Mouse (Mus musculus): ENCODE results near the gene Qprt. TPM values are rescaled to one million over a fixed set of nuclear protein-coding genes. Genes with fewer than 3 reads are reported as not detected.

The Qprt gene
- polyA plus RNA-seq, 1 experiment from 2014 or later = 1.4 TPM

DNA sequence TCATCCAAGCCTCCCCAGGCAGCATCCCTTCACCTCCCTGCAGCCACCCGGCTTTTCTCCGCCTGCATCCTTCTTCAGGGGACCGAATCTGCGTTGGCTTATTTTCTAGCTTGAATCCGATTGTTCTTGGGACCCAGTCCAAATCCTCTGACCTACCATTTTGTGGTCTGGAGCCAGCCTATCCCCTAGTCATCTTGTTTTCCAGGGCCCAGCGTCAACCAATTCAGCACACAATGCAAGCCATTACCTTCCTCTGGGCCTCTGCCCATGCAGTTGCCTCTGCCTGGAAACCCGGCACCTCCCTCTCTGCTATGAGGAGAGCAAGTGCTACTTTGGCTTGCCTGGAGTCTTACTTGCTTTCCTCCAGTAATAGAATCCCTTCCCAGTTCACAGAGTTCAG, 16.5 kb downstream of the Qprt start:
- no peak overlapping the region for H3K9ac ChIP-seq (replicated peaks; ENCODE audit: low read depth, low read length)
- H3K4me2 ChIP-seq (replicated peaks; ENCODE audit: low read depth, low read length) = no peak overlapping the region
- 71% methylated on average over 7 of the region's 7 CpGs for WGBS
- H3K27me3 ChIP-seq (ENCODE audit: control insufficient read depth, insufficient read depth, low read length) = no peaks in the 10 kb centered on the region
- H3K9me3 ChIP-seq (ENCODE audit: control insufficient read depth, low read depth, low read length) = no peaks in the 10 kb centered on the region
- no peak for ATAC-seq (ENCODE audit: insufficient number of reproducible peaks, insufficient read depth, low FRiP score, low read depth)
- H3K4me1 ChIP-seq (ENCODE audit: control insufficient read depth, insufficient read depth, low read length) = no peaks in the 10 kb centered on the region
- no peak overlapping the region for H3K4me3 ChIP-seq (ENCODE audit: low read depth, low read length)
- no peak overlapping the region for H3K27ac ChIP-seq (ENCODE audit: low read length)
- no peaks in the 10 kb centered on the region for H3K36me3 ChIP-seq (ENCODE audit: control insufficient read depth, insufficient read depth, low read length)

DNA sequence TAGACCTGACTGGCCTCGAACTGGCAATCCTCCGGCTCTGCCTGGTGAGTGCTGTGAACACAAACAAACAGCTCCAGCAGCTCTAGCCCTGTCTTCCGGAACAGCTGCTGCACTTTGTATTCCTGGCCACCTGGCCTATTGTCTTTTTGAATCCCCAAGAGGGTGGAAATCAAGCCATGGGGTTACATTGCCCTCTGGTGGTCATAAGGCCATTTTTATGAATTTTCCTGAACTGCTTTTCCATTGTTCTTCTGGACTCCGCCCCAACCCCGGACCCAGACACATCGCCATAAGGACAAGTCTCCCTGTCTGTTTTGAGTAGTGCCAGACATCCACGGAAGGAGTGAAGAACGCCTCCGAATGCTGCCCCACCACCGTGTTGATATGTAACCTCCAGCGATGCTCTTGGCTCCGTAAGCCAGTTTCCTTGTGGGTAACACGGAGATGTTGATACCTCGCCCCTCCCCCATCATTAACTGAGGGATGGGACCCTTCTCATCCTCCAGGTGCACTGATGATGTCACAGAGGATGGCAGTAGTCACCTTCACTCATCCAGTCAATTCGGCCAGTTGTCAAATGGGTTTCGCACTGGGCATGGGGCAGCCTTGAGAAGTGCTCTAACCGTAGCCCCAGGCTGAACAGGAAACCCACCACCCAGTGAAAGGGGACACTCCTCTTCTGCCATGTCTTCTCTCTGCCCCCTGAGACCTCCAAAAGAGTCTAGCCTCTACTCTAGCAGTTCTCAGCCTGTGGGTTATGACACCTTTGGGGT, 17.3 kb downstream of the Qprt start:
- H3K4me3 ChIP-seq (ENCODE audit: low read depth, low read length) = peak overlapping the region; percentile 26
- H3K9ac ChIP-seq (replicated peaks; ENCODE audit: low read depth, low read length) = peak overlapping the region; percentile 38; the same call in 1 of the 2 replicates
- no peaks in the 10 kb centered on the region for H3K36me3 ChIP-seq (ENCODE audit: control insufficient read depth, insufficient read depth, low read length)
- H3K9me3 ChIP-seq (ENCODE audit: control insufficient read depth, low read depth, low read length) = no peaks in the 10 kb centered on the region
- no peak overlapping the region for H3K27ac ChIP-seq (ENCODE audit: low read length)
- WGBS = 13% methylated on average over 17 of the region's 17 CpGs
- peak; percentile 88 for ATAC-seq (ENCODE audit: insufficient number of reproducible peaks, insufficient read depth, low FRiP score, low read depth)
- no peaks in the 10 kb centered on the region for H3K4me1 ChIP-seq (ENCODE audit: control insufficient read depth, insufficient read depth, low read length)
- no peaks in the 10 kb centered on the region for H3K27me3 ChIP-seq (ENCODE audit: control insufficient read depth, insufficient read depth, low read length)
- peak overlapping the region; percentile 49 for H3K4me2 ChIP-seq (replicated peaks; ENCODE audit: low read depth, low read length)

DNA sequence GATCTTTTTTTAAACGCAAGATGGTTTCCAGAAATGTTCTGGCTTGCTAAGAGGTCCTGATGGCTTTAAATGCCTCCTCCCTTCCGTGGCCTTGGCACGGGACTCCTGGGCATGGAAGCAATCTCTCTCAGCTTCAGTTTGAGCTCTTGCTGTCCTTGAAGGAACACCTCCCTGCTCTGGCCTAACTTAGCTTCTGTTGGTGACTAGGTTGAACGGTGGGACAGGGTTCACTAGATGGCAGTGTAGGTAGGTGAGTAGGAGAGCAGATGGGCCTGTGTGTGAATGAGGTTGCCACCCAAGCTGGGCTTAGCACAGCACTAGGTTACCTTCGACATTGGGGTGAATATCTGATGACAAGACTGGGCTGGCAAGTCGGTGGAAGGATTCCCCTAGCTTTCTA, 18.1 kb downstream of the Qprt start:
- ATAC-seq (ENCODE audit: insufficient number of reproducible peaks, insufficient read depth, low FRiP score, low read depth) = no peak
- 55% methylated on average over 6 of the region's 6 CpGs for WGBS
- Histone ChIP-seq H3K9me3 (ENCODE audit: control insufficient read depth, low read depth, low read length) (no peaks in the 10 kb centered on the region), H3K4me3 (ENCODE audit: low read depth, low read length) (no peak overlapping the region), H3K9ac (replicated peaks; ENCODE audit: low read depth, low read length) (no peak overlapping the region), H3K27me3 (ENCODE audit: control insufficient read depth, insufficient read depth, low read length) (no peaks in the 10 kb centered on the region), H3K36me3 (ENCODE audit: control insufficient read depth, insufficient read depth, low read length) (no peaks in the 10 kb centered on the region), H3K27ac (ENCODE audit: low read length) (no peak overlapping the region), H3K4me2 (replicated peaks; ENCODE audit: low read depth, low read length) (no peak overlapping the region), H3K4me1 (ENCODE audit: control insufficient read depth, insufficient read depth, low read length) (no peaks in the 10 kb centered on the region)

DNA sequence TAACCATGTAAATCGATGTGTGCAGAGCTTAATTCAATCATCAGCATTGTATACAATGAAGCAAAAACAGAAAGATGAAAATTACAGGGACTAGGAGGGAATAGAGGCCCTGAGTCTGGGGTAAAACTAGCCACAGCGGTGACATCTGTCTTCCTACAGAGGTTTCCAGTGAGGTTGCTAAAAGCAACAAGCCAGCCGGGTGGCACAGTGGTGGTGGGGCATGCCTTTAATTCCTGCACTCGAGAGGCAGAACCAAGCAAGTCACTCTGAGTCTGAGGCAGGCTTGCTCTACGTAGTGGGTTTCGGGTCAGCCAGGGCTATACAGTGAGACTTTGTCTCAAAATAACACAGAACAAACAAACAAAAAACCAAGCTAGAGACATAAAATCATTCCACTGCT, 19.9 kb downstream of the Qprt start:
- H3K36me3 ChIP-seq (ENCODE audit: control insufficient read depth, insufficient read depth, low read length) = no peaks in the 10 kb centered on the region
- no peaks in the 10 kb centered on the region for H3K4me1 ChIP-seq (ENCODE audit: control insufficient read depth, insufficient read depth, low read length)
- WGBS = 71% methylated on average over 6 of the region's 6 CpGs
- no peak overlapping the region for H3K4me3 ChIP-seq (ENCODE audit: low read depth, low read length)
- no peak overlapping the region for H3K4me2 ChIP-seq (replicated peaks; ENCODE audit: low read depth, low read length)
- H3K27ac ChIP-seq (ENCODE audit: low read length) = no peak overlapping the region
- no peak overlapping the region for H3K9ac ChIP-seq (replicated peaks; ENCODE audit: low read depth, low read length)
- no peaks in the 10 kb centered on the region for H3K27me3 ChIP-seq (ENCODE audit: control insufficient read depth, insufficient read depth, low read length)
- ATAC-seq (ENCODE audit: insufficient number of reproducible peaks, insufficient read depth, low FRiP score, low read depth) = no peak
- no peaks in the 10 kb centered on the region for H3K9me3 ChIP-seq (ENCODE audit: control insufficient read depth, low read depth, low read length)

DNA sequence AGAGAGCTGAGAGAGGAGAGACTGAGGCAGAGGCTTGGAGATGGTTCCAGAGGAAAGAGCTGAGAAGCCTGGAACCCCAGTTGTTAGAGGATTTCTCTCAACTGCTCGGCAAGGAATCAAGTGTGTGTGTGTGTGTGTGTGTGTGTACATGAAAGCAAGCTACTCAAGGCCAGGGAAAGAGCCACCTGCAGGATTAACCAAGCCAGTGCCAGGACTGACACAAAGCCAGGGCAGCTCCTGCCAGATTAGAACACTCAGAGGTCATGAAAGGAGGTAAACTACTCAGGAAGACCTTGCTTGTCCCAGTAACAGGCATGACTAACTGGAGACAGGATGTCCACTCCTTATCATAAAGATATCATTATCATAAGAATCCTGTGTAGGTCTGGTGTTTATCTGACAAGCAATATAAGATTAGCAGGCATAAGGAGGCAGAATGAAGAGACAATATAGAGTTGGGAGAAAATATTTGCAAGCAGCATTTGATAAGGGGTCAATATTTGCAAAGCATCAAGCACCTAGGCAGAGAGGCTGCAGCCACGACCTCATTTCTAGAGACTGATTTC, 20.5 kb downstream of the Qprt start:
- no peaks in the 10 kb centered on the region for H3K36me3 ChIP-seq (ENCODE audit: control insufficient read depth, insufficient read depth, low read length)
- no peak overlapping the region for H3K27ac ChIP-seq (ENCODE audit: low read length)
- H3K9me3 ChIP-seq (ENCODE audit: control insufficient read depth, low read depth, low read length) = no peaks in the 10 kb centered on the region
- H3K9ac ChIP-seq (replicated peaks; ENCODE audit: low read depth, low read length) = no peak overlapping the region
- no peak for ATAC-seq (ENCODE audit: insufficient number of reproducible peaks, insufficient read depth, low FRiP score, low read depth)
- H3K4me1 ChIP-seq (ENCODE audit: control insufficient read depth, insufficient read depth, low read length) = no peaks in the 10 kb centered on the region
- H3K4me3 ChIP-seq (ENCODE audit: low read depth, low read length) = no peak overlapping the region
- no peaks in the 10 kb centered on the region for H3K27me3 ChIP-seq (ENCODE audit: control insufficient read depth, insufficient read depth, low read length)
- H3K4me2 ChIP-seq (replicated peaks; ENCODE audit: low read depth, low read length) = no peak overlapping the region
- WGBS = 26% methylated on average over 2 of the region's 2 CpGs

DNA sequence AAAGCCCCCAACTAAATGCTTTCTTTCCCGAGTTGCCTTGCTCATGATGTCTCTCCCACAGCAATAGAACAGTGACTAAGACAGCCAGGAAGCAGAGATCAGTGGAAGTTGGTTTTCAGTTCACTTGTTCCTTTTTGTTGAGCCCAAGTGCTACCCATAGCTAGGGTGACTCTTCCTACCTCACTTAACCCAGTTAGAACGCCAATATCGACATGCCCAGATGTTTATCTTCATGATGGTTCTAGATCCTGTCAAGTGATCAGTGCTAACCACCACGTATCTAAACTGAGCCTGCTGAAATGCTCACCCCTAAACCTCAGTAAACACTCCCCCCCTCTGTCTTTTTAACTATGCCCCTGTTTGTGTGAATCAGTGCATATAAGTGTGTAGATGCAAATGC, 22.5 kb downstream of the Qprt start:
- no peaks in the 10 kb centered on the region for H3K4me1 ChIP-seq (ENCODE audit: control insufficient read depth, insufficient read depth, low read length)
- H3K9ac ChIP-seq (replicated peaks; ENCODE audit: low read depth, low read length) = no peak overlapping the region
- no peak overlapping the region for H3K27ac ChIP-seq (ENCODE audit: low read length)
- H3K4me2 ChIP-seq (replicated peaks; ENCODE audit: low read depth, low read length) = no peak overlapping the region
- no peak overlapping the region for H3K4me3 ChIP-seq (ENCODE audit: low read depth, low read length)
- H3K9me3 ChIP-seq (ENCODE audit: control insufficient read depth, low read depth, low read length) = no peaks in the 10 kb centered on the region
- ATAC-seq (ENCODE audit: insufficient number of reproducible peaks, insufficient read depth, low FRiP score, low read depth) = no peak
- no peaks in the 10 kb centered on the region for H3K36me3 ChIP-seq (ENCODE audit: control insufficient read depth, insufficient read depth, low read length)
- no peaks in the 10 kb centered on the region for H3K27me3 ChIP-seq (ENCODE audit: control insufficient read depth, insufficient read depth, low read length)
- 80% methylated on average over 4 of the region's 4 CpGs for whole genome bisulfite sequencing

DNA sequence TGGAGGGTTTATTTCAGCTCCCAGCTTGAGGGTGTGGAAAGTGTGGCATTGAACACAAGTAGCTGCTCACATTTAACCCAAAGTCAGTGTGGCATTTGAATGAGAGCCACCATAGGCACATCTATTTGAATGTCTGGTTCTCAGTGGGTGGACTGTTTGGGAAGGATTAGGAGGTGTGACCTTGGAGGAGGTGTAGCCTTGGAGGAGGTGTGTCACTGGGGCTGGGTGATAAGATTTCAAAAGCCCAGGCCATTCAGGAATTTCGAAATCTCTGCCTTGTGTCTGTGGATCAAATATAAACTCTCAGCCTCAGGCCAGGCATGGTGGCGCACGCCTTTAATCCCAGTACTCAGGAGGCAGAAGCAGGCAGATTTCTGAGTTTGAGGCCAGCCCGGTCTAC, 23.1 kb downstream of the Qprt start:
- no peak overlapping the region for H3K4me2 ChIP-seq (replicated peaks; ENCODE audit: low read depth, low read length)
- no peaks in the 10 kb centered on the region for H3K4me1 ChIP-seq (ENCODE audit: control insufficient read depth, insufficient read depth, low read length)
- no peaks in the 10 kb centered on the region for H3K36me3 ChIP-seq (ENCODE audit: control insufficient read depth, insufficient read depth, low read length)
- no peak overlapping the region for H3K9ac ChIP-seq (replicated peaks; ENCODE audit: low read depth, low read length)
- WGBS = 84% methylated on average over 4 of the region's 4 CpGs
- no peaks in the 10 kb centered on the region for H3K27me3 ChIP-seq (ENCODE audit: control insufficient read depth, insufficient read depth, low read length)
- ATAC-seq (ENCODE audit: insufficient number of reproducible peaks, insufficient read depth, low FRiP score, low read depth) = no peak
- H3K27ac ChIP-seq (ENCODE audit: low read length) = no peak overlapping the region
- H3K4me3 ChIP-seq (ENCODE audit: low read depth, low read length) = no peak overlapping the region
- no peaks in the 10 kb centered on the region for H3K9me3 ChIP-seq (ENCODE audit: control insufficient read depth, low read depth, low read length)

DNA sequence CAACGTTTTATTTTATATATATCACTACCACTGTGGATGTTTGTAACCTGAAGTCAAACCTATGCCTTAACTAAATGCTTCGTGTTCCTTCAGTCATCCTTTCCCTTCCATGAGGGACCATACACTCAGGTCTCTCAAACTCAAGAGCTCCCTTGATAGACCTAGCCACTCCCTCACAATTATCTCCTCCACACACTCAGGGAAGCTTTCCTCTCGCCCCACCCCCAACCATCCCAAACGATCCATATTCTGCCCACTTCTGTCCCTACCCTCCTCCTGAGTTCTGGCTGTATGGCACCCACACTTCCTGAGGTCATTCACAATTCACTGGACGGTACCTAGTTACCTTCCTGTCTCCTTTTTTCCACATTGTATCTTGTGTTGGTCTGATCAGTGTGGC, 23.5 kb downstream of the Qprt start:
- no peaks in the 10 kb centered on the region for H3K27me3 ChIP-seq (ENCODE audit: control insufficient read depth, insufficient read depth, low read length)
- no peak overlapping the region for H3K9ac ChIP-seq (replicated peaks; ENCODE audit: low read depth, low read length)
- H3K36me3 ChIP-seq (ENCODE audit: control insufficient read depth, insufficient read depth, low read length) = no peaks in the 10 kb centered on the region
- no peak overlapping the region for H3K4me2 ChIP-seq (replicated peaks; ENCODE audit: low read depth, low read length)
- WGBS = 84% methylated on average over 5 of the region's 5 CpGs
- no peak for ATAC-seq (ENCODE audit: insufficient number of reproducible peaks, insufficient read depth, low FRiP score, low read depth)
- no peak overlapping the region for H3K4me3 ChIP-seq (ENCODE audit: low read depth, low read length)
- no peaks in the 10 kb centered on the region for H3K9me3 ChIP-seq (ENCODE audit: control insufficient read depth, low read depth, low read length)
- no peaks in the 10 kb centered on the region for H3K4me1 ChIP-seq (ENCODE audit: control insufficient read depth, insufficient read depth, low read length)
- no peak overlapping the region for H3K27ac ChIP-seq (ENCODE audit: low read length)

DNA sequence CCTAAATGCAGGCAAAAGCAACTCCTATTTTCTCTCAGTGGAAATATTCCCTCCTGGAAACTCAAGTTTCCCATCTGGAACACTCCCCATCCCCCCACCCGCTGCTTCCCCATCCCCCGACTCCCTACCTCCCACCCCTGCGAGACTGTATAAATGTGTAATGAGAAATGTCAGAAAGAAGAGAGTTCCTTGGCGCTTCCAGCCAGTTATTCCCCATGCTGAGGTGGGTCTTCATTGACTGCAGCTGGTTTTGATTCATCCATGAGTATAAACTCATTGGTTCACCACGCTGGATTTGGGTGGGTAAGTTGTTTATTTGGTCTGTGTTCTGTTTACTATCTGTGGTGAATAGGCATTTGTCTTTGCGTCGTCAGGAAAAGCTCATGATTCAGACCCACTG, 25.6 kb downstream of the Qprt start:
- Histone ChIP-seq H3K4me2 (replicated peaks; ENCODE audit: low read depth, low read length) (no peak overlapping the region), H3K4me1 (ENCODE audit: control insufficient read depth, insufficient read depth, low read length) (no peaks in the 10 kb centered on the region), H3K36me3 (ENCODE audit: control insufficient read depth, insufficient read depth, low read length) (no peaks in the 10 kb centered on the region), H3K9me3 (ENCODE audit: control insufficient read depth, low read depth, low read length) (no peaks in the 10 kb centered on the region), H3K9ac (replicated peaks; ENCODE audit: low read depth, low read length) (no peak overlapping the region), H3K27me3 (ENCODE audit: control insufficient read depth, insufficient read depth, low read length) (no peaks in the 10 kb centered on the region), H3K27ac (ENCODE audit: low read length) (no peak overlapping the region), H3K4me3 (ENCODE audit: low read depth, low read length) (no peak overlapping the region)
- no peak for ATAC-seq (ENCODE audit: insufficient number of reproducible peaks, insufficient read depth, low FRiP score, low read depth)
- WGBS = 49% methylated on average over 7 of the region's 7 CpGs
